In the genomic region with DNA sequence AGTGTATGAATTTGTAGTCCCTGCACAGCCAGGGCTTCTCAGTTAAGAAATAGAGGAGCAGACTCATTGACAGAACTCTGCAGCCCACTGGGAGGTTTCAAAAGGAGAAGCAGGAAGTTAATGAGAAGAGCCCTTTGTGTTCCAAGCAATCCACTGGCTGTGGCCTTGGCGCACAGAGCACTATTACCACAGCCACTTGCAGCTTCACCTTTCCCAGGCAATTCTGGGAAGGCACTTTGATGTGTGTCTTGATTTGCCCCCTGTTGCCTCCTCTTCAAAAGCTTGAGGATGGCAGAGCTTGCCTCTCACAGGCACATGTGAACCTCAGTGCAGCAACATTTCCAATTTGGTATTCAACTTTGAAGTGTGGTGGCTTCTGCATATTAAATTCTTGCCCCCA, we compare ENCODE assay signal across 22 mouse cellular contexts. TPM values are rescaled to one million over a fixed set of nuclear protein-coding genes. Genes with fewer than 3 reads are reported as not detected.
DNase-seq lines count a peak whose midpoint lies in the region; ATAC-seq and TF ChIP-seq lines count a peak whose summit lies in the region.
"Had no signal": no experiment of that assay in that cellular context is flagged by ENCODE, and none has a peak within 500 bp of the region (broad histone marks: within the 10 kb centered on the region; RNA-seq: fewer than 3 reads in every experiment).

No protein-coding gene starts in this region.

- no peaks in the 10 kb centered on the region for H3K27me3 ChIP-seq in midbrain, embryonic 11.5 days (ENCODE audit: control insufficient read depth, insufficient read depth, low read length)
- no peaks in the 10 kb centered on the region for H3K27me3 ChIP-seq in midbrain, postnatal 0 days (ENCODE audit: insufficient read depth, low read length)
- H3K27me3 ChIP-seq in midbrain, embryonic 15.5 days (replicated peaks), result no peaks in the 10 kb centered on the region
- H3K27me3 ChIP-seq: embryonic facial prominence, embryonic 12.5 days; forebrain, embryonic 12.5 days; hindbrain, embryonic 13.5 days; intestine, embryonic 15.5 days had no signal

- ATAC-seq in midbrain, embryonic 11.5 days (ENCODE audit: low FRiP score), result no peak
- ATAC-seq in midbrain, postnatal 0 days (ENCODE audit: low FRiP score), result no peak
- peak; percentile 80 for ATAC-seq in midbrain, embryonic 15.5 days (replicated peaks)
- ATAC-seq: intestine, embryonic 15.5 days had no signal

- no peak overlapping the region for H3K9ac ChIP-seq in midbrain, embryonic 11.5 days (ENCODE audit: low read length)
- no peak overlapping the region for H3K9ac ChIP-seq in midbrain, postnatal 0 days (replicated peaks; ENCODE audit: low read length, poor library complexity, severe bottlenecking)
- no peak overlapping the region for H3K9ac ChIP-seq in midbrain, embryonic 15.5 days
- H3K9ac ChIP-seq: embryonic facial prominence, embryonic 12.5 days; forebrain, embryonic 12.5 days; hindbrain, embryonic 13.5 days; intestine, embryonic 15.5 days had no signal

- H3K9me3 ChIP-seq in midbrain, embryonic 11.5 days (ENCODE audit: control insufficient read depth, low read length), result no peaks in the 10 kb centered on the region
- H3K9me3 ChIP-seq in midbrain, postnatal 0 days (ENCODE audit: low read length), result no peaks in the 10 kb centered on the region
- H3K9me3 ChIP-seq in midbrain, embryonic 15.5 days, result no peaks in the 10 kb centered on the region
- H3K9me3 ChIP-seq: embryonic facial prominence, embryonic 12.5 days; forebrain, embryonic 12.5 days; heart, embryonic 10.5 days; hindbrain, embryonic 13.5 days; intestine, embryonic 15.5 days had no signal

- 50% methylated on average over 1 of the region's 1 CpGs for WGBS in midbrain, embryonic 11.5 days
- WGBS in midbrain, postnatal 0 days, result 50% methylated on average over 1 of the region's 1 CpGs
- 20% methylated on average over 1 of the region's 1 CpGs for WGBS in midbrain, embryonic 15.5 days

- H3K4me1 ChIP-seq in midbrain, embryonic 11.5 days (ENCODE audit: control insufficient read depth, insufficient read depth, low read length), result no peaks in the 10 kb centered on the region
- no peaks in the 10 kb centered on the region for H3K4me1 ChIP-seq in midbrain, postnatal 0 days (ENCODE audit: insufficient read depth, low read length)
- H3K4me1 ChIP-seq in midbrain, embryonic 15.5 days, result no peaks in the 10 kb centered on the region
- H3K4me1 ChIP-seq: embryonic facial prominence, embryonic 12.5 days; forebrain, embryonic 12.5 days; heart, embryonic 10.5 days; hindbrain, embryonic 13.5 days; intestine, embryonic 15.5 days had no signal

- peak; percentile 67 for DNase-seq in midbrain, embryonic 11.5 days (ENCODE audit: low spot score, missing footprints)
- DNase-seq in midbrain, postnatal 0 days (ENCODE audit: low spot score), result no peak
- DNase-seq in ZHBTc4 (ENCODE audit: low read depth, low spot score), result peak; percentile 13
- peak; percentile 78 for DNase-seq in brain, embryonic 14.5 days (ENCODE audit: low read depth)
- no peak for DNase-seq in cerebellum, postnatal 25 days
- no peak for DNase-seq in right cerebral cortex, postnatal 4 days
- DNase-seq: adrenal gland, postnatal 10 days; cerebellum, adult 18-20 months; cerebellum, adult 9-11 months; gastrocnemius, postnatal 36 days; heart, adult 18-20 months; heart, postnatal 10 days had no signal

- no peak overlapping the region for H3K27ac ChIP-seq in midbrain, embryonic 11.5 days (ENCODE audit: low read depth, low read length)
- no peak overlapping the region for H3K27ac ChIP-seq in midbrain, postnatal 0 days (ENCODE audit: low read depth, low read length)
- H3K27ac ChIP-seq in midbrain, embryonic 15.5 days, result no peak overlapping the region
- H3K27ac ChIP-seq: embryonic facial prominence, embryonic 12.5 days; forebrain, embryonic 12.5 days; heart, embryonic 10.5 days; hindbrain, embryonic 13.5 days; intestine, embryonic 15.5 days had no signal

- H3K4me2 ChIP-seq in midbrain, embryonic 11.5 days, result no peak overlapping the region
- no peak overlapping the region for H3K4me2 ChIP-seq in midbrain, postnatal 0 days (ENCODE audit: low read depth, low read length, poor library complexity, severe bottlenecking)
- H3K4me2 ChIP-seq in midbrain, embryonic 15.5 days, result no peak overlapping the region
- H3K4me2 ChIP-seq: embryonic facial prominence, embryonic 12.5 days; forebrain, embryonic 12.5 days; hindbrain, embryonic 13.5 days; intestine, embryonic 15.5 days had no signal

- no peak overlapping the region for H3K4me3 ChIP-seq in midbrain, embryonic 11.5 days (ENCODE audit: low read depth, low read length)
- H3K4me3 ChIP-seq in midbrain, postnatal 0 days (ENCODE audit: low read depth, low read length), result no peak overlapping the region
- H3K4me3 ChIP-seq in midbrain, embryonic 15.5 days, result no peak overlapping the region
- H3K4me3 ChIP-seq: embryonic facial prominence, embryonic 12.5 days; forebrain, embryonic 12.5 days; heart, embryonic 10.5 days; hindbrain, embryonic 13.5 days; intestine, embryonic 15.5 days had no signal

- TF ChIP-seq CTCF in midbrain, postnatal 0 days (IDR thresholded peaks at IDR 0.05), result no peak
- TF ChIP-seq CTCF in brain, embryonic 14.5 days (IDR thresholded peaks at IDR 0.05; ENCODE audit: borderline replicate concordance, extremely low read depth, insufficient read depth, insufficient read length), result no peak

- no peak for TF ChIP-seq POLR2A in brain, embryonic 14.5 days (IDR thresholded peaks at IDR 0.05; ENCODE audit: borderline replicate concordance, extremely low read depth, insufficient read depth, insufficient read length, poor library complexity, severe bottlenecking)

- H3K36me3 ChIP-seq in midbrain, embryonic 11.5 days (ENCODE audit: control insufficient read depth, insufficient read depth, low read length), result no peaks in the 10 kb centered on the region
- no peaks in the 10 kb centered on the region for H3K36me3 ChIP-seq in midbrain, postnatal 0 days (ENCODE audit: insufficient read depth, low read length)
- H3K36me3 ChIP-seq in midbrain, embryonic 15.5 days (replicated peaks), result no peaks in the 10 kb centered on the region
- H3K36me3 ChIP-seq: embryonic facial prominence, embryonic 12.5 days; forebrain, embryonic 12.5 days; heart, embryonic 10.5 days; hindbrain, embryonic 13.5 days; intestine, embryonic 15.5 days had no signal

RNA-seq across cellular contexts. Expression of a gene that starts 7.1 kb away (rescaled TPM):
- not detected in 2 replicates for polyA plus RNA-seq in midbrain, embryonic 11.5 days (2014; fragmentation: Nextera tagmentation; extraction: Ambion mirVana)
- total RNA-seq in midbrain, postnatal 0 days (2014; rRNA removed), result not detected in 2 replicates
- not detected in 2 replicates for polyA plus RNA-seq in midbrain, postnatal 0 days (2015; fragmentation: Nextera tagmentation; extraction: Ambion mirVana)
- not detected in 2 replicates for polyA plus RNA-seq in brain, embryonic 14.5 days (2012; rRNA removed)
- polyA plus RNA-seq in midbrain, embryonic 15.5 days (2015; fragmentation: Nextera tagmentation; extraction: Ambion mirVana), result not detected in 2 replicates
- total RNA-seq: adrenal gland, postnatal 10 days; adrenal gland, postnatal 4 days; gastrocnemius, adult 8-10 months; gastrocnemius, postnatal 36 days; heart, adult 18-20 months; heart, postnatal 10 days; hematopoietic stem cell, adult 5-6 weeks had no signal
- polyA plus RNA-seq: embryonic facial prominence, embryonic 12.5 days; forebrain, embryonic 12.5 days; heart, embryonic 10.5 days; heart, embryonic 14.5 days; hindbrain, embryonic 13.5 days; intestine, embryonic 15.5 days had no signal

Comparison
In these comparisons a context has a peak if more than half of its experiments do, and no peak if none do; other contexts are left out.
1. DNase-seq: peak in midbrain, embryonic 11.5 days (single experiment), ZHBTc4 (single experiment) and brain, embryonic 14.5 days (single experiment); none in midbrain, postnatal 0 days (single experiment), cerebellum, postnatal 25 days (0 of 2) and right cerebral cortex, postnatal 4 days (single experiment).